Mouse (Mus musculus) left cerebral cortex, postnatal 4 days (tissue): ENCODE measurements around the gene Tbc1d10a. TPM values are rescaled to one million over a fixed set of nuclear protein-coding genes. Genes with fewer than 3 reads are reported as not detected.

ENCODE experiments used
- DNase-seq: peaks from one replicate; pipeline ENCODE4 v3.0.0-alpha.2; 2022
- intact Hi-C: fragments of 180-260 bp; cut with DNase I; formaldehyde crosslinking; loops from one replicate; pipeline ENCODE4 v1.15.1; 2025
- total RNA-seq, 2 experiments: library from RNA; stranded (reverse); gene quantifications; 2 replicates each; pipeline ENCODE4 v1.2.3; 2021

The Tbc1d10a gene
- total RNA-seq, 2 experiments from 2014 or later: 25.7 to 26.8 TPM

- intact Hi-C loops: no loop called here
- DNase-seq: no peak
These were observed 28.0 kb downstream of the Tbc1d10a start for GRCm38 (mm10) chr11:4214572-4214971.

DNA sequence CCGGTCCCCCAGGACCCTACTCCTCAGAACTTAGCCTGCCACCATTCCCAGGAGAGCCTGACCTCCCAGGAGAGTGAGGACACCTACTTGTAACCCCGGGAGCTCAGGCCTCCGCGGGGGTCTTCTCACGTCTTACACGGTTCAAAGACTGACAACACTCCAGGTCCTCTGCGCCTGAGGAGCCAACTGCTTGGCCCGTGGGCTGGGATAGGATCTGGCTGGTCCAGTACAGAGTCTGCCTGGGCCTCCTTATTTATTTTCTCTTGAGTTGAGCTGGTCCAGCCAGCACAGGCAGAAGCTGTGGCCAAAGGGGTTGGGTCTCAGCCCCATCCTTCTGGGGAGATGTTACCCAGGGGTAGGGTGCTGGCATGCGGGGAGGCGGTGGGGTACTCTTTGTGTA lies 28.5 kb downstream of the Tbc1d10a start:
- intact Hi-C loops: no loop called here
- no peak for DNase-seq

GRCm38 (mm10) chr11:4216248-4217000 lies 29.8 kb downstream of the Tbc1d10a start:
- DNase-seq: no peak
- intact Hi-C loops: no loop called here

DNA sequence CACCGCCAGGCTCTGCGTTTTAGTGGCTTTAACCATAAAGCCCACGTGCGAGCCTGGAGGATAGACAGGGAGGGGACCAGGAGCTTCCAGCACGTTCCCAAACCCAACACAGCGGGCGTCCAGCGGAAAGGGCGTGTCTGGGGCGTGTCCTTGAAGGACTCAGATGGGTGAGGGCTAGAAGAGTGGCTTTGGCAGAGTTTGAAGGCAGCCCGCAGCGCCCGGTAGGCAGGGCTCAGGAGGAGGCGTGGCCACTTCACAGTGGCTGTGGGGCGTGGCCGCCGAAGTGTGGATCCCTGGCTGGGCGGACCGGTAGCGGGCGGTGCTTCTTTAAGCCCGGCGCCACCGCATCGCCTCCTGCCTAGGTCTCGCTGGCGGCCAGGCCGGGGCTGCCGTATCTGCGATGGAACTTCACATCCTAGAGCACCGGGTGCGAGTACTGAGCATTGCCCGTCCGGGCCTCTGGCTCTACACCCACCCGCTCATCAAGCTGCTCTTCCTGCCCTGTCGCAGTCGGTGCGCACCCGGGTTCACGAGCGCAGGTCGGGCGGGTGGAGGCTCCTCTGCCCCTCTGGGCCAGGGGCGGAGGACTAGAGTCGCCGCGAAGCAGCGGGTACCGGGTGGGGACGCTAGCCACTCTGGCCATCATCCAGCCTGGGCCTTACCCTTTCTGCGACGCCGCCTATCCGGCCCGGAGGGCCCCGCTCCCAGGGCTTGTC lies 31.5 kb downstream of the Tbc1d10a start, which contains the start of gene Castor1:
Gene Castor1, plus strand, starts transcription at position 312 of the 716 bp plus-strand sequence.
- intact Hi-C loops: loop anchor here (2.0 kb wide), 1 partner anchor 83 kb away; the partner anchor contains the start of gene Rnf215

GRCm38 (mm10) chr11:4218637-4219036 lies 32.0 kb downstream of the Tbc1d10a start:
- no peak for DNase-seq
- intact Hi-C loops: loop anchor here (2.0 kb wide), 1 partner anchor 84 kb away; the partner anchor contains the start of gene Rnf215

More for the DNA sequence above, 31.5 kb downstream of the Tbc1d10a start, which contains the start of gene Castor1:
- peak; percentile 57 for DNase-seq

DNA sequence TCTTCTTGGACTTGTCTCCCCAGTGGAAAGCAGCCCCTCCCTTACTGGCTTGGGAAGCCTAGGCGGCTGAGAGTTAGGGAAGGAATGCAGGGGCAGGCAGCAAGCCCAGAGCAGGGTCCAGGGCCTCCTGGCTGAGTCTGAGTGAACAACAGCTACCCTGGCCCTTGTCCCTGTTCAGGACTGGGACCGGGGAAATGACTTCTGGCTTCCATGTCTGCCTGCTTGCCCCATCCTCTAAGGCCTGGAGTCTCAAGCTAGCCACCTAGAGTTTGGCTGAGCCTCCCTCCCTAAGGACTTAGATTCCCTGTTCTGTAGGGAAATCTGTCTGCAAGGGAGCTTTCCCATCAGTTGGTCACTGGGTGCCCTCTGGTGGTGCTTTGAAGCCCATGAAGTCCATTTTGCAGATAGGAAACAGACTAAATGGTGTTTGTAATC lies 32.7 kb downstream of the Tbc1d10a start:
- peak; percentile 63 for DNase-seq
- intact Hi-C loops: loop anchor here (2.0 kb wide), 1 partner anchor 85 kb away; the partner anchor contains the start of gene Rnf215

DNA sequence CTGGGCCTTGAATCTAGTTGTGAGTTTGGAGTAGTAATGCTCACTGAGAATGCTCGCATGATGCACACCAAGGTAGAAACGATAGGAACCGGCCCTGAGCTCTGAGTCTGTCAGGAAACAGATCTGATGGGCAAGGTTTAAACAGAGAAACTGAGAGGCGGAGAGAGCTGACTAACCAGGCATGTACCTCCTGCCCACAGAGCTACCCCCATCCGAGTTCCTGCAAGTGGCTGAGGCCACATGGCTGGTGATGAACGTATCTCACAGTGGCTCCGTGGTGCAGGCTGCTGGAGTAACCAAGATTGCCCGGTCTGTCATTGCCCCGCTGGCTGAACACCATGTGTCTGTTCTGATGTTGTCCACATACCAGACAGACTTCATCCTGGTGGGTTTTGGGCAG lies 33.3 kb downstream of the Tbc1d10a start:
- no peak for DNase-seq
- intact Hi-C loops: loop anchor here (2.0 kb wide), 1 partner anchor 85 kb away; the partner anchor contains the start of gene Rnf215

DNA sequence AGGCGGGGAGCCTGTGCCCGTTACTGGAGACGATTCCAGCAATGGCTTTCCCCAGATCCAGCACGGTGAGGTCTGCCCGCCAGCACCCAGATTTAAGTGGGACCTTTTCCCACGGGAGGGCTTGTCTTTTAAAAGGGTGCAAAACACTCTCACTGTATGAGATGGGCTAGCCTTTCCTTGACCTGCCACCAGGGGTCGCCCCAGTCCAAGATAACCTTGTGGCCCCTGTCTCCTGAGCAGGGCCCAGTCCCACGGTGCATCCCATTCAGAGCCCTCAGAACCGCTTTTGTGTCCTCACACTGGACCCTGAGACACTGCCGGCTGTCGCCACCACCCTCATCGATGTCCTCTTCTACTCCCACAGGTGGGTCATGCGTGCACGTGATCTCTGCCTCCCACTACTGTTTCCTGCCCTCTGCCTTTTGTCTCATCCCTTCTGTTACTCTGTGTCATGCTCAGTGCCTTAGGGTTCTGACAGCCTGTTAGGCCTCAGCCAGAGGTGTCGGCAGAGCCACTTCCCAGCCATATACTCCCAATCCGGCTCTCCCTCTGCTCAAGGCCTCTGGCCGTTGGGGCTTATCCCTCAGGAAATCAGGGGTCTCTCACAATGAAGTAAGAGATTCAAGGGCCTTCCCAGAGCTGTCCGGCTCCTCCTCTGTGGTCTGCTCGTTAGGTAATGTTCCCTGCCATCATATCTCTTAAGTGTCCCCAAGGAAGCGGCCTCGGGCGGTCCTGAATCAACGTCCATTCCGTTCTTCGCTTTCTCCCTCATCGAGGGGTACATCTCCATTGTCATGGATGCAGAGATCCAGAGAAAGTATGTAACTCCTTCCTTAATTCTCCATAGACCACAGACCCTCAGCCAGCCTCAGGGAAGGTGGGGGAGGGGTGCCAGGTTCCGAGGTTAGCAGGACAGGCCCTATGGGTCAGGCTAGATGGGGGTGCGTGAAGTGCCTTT lies 34.1 kb downstream of the Tbc1d10a start:
- intact Hi-C loops: no loop called here
- peak; percentile 84 for DNase-seq

- intact Hi-C loops: no loop called here
- DNase-seq: no peak
These were observed 35.7 kb downstream of the Tbc1d10a start for GRCm38 (mm10) chr11:4222046-4222950.

DNA sequence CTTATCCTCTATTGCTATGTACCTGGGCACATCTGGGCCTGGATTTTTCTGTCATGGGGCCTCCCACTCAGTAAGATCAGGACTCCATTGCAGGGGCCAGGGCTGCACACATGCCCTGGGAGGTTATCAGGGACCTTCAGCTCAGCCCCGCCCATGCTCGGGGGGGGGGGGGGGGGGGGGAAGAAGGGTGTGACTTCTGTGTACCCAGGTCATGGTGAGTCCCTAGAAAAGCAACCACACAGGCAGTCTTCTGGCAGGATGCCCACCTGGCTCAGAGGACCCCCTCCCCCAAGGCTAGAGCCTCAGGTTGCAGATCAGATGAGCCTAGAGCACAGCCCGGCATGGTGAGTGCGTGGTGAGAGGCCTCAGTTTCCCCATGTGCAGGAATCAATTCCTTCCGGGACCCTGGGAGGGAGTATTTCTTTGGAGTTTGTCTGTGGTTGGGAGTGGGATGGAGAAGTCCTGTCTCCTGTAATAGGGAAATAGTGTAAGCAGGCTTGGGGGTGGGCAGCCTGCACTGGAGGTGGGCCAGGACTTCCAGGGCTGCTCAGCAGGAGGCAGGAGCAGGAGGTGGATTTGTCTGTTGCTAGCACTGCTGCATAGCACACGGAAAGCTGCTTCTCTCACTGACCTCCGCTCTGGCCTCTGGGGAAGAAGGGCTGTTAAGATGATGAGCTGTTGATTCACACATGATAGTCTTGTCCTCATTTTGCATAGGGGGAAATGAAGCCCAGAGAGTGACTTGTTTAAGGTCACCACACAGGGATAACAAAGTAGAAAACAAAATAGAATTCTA lies 37.0 kb downstream of the Tbc1d10a start:
- no peak for DNase-seq
- intact Hi-C loops: no loop called here

- no peak for DNase-seq
- intact Hi-C loops: no loop called here
These were observed 37.6 kb downstream of the Tbc1d10a start for GRCm38 (mm10) chr11:4224223-4224622.

GRCm38 (mm10) chr11:4226569-4227325 lies 40.2 kb downstream of the Tbc1d10a start:
- intact Hi-C loops: no loop called here

GRCm38 (mm10) chr11:4228463-4228862 lies 41.9 kb downstream of the Tbc1d10a start:
- intact Hi-C loops: no loop called here
- DNase-seq: peak; percentile 93

More at GRCm38 (mm10) chr11:4226569-4227325, 40.2 kb downstream of the Tbc1d10a start:
- no peak for DNase-seq

GRCm38 (mm10) chr11:4229841-4230240 lies 43.3 kb downstream of the Tbc1d10a start:
- DNase-seq: no peak
- intact Hi-C loops: no loop called here

DNA sequence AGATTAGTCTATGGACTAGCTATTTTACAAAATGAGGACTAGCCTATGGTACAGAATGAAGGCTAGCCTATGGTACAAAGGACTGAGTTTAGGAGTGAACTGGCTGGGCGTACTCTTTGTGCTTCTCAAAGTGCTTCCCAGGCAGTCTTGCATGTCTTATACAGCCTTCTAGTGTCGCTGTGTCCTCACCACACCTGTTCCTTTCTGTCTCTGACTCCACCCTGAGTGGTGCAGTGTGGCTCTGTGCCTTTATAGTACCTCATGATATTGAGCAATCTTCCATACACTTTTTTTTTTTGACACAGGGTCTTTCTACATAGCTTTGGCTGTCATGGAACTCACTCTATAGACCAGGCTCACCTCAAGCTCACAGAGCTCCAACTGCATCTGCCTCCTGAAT lies 44.8 kb downstream of the Tbc1d10a start:
- intact Hi-C loops: no loop called here
- no peak for DNase-seq

DNA sequence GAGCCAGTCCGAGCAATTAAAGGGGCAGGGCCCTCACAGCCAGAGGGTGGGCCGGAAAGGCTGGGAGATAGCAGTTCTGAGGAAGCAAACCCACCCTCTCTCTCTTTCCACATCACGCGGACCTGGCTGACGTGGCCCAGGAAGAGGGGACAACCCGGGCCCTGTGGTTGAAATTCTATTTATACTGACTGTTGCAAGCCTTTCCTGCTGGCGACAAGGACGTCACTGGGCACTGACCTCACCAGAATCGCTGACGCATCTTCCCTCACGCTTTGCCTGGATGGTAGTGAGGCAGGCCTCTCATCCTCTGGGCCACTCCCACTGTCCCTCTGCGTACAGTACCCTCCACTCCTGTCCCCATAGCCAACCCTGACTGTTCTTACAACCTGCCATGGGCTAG lies 46.1 kb downstream of the Tbc1d10a start:
- no peak for DNase-seq
- intact Hi-C loops: no loop called here

DNA sequence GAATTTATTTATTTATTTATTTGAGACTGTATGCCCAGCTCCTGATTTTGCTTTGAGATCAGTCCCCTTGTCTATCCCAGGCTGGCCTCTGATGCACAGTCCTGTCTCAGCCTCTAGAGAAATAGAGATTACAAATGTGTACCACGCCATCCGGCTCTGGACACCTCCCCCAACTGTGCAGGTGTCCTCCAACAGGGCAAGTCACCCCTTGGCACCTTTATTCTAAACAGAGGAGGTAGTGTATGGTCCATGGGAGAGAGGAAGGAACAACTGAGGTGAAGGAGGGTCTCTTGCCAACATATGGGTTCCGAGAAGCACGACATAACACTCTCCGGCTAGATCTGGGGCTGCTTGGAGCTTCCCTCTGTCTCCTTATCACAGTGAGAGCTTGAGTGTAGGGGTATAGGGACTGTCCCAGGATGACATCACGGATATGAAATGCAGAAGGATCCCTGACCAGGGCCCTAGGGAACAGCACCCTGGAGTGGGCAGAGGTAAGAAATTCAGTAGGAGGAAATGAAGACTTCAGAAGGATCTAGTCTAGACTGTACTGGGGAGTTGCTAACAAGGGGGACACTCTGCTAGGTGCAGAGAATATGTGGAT lies 48.6 kb downstream of the Tbc1d10a start:
- intact Hi-C loops: no loop called here
- DNase-seq: no peak
